Mouse (Mus musculus) fat pad, adult 2 months (tissue): ENCODE data around the gene Spc24.
"Not testable (repeated sequence)": the region's sequence is repeated elsewhere in the genome, so short reads cannot be mapped to it uniquely, and the experiment has no call there.

Experiments
- DNase-seq: peaks from one replicate; pipeline ENCODE4 v3.0.0-alpha.2; 2011; ENCODE audit warnings: low read depth, low spot score; ENCODE audit errors: extremely low read depth

The Spc24 gene

DNA sequence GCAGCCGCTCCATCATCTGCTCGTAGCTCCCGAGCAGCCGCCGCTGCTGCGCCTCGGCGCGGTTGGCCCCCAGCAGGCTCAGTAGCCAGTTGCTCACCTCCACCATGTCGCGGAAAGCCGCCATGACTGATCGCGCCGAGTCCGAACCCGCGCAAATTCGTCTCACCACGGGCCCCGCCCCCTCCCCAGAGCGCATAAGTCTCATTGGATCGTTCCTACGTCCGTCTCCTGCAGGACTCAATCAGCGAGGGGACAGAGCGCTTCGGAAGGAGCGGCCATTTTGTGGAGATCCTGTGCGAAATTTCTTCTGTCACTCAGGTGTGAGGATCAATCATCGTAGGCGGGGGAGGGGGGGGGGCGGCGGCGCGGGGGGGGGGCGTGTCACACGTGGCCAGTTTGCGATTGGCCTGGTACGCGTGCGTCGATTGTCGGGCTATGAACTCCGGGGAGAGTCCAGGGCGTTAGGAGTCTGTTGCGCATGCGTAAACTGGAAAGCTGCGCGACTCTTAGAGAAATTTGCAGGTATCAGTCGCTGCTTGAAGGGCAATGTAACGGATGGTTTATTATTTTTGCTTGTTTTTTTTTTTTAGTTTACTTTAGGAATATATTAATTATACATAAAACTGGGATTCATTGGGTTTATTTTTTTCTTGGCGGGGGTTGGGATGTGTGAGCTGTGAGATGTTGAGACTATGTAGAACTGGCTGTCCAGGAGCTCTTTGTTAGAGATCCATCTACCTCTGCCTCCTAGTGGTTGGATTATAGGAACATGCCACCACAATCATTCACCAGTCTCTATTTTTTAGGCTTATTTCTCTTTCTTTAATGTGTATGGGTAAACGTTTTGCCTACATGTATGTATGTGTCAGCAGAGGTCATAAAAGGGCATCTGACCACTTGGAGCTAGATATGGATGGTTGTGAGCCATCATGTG lies at the start of gene Spc24:
Gene Spc24, minus strand, starts transcription at position 149 of the 934 bp plus-strand sequence.
- peak; percentile 78 for DNase-seq

DNA sequence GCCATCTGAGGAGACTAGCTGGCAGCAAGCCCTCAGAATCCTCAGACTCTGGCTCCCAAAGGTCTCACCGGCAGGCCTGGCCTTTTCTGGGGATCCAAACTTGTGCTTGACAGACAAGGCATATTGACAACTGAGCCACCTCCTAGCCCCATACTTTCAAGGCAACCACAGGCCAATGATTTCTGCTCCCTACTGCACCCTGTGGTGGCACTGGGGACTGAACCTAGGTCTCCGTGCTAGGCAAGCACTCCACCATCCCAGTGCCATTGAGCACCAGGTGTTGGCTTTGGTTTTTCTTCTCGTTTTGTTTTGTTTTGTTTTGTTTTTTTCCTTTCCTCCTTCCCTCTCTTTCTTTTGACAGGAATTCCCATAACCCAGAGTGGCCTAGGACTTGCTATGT lies 48.5 kb upstream of the Spc24 start:
- no peak for DNase-seq

DNA sequence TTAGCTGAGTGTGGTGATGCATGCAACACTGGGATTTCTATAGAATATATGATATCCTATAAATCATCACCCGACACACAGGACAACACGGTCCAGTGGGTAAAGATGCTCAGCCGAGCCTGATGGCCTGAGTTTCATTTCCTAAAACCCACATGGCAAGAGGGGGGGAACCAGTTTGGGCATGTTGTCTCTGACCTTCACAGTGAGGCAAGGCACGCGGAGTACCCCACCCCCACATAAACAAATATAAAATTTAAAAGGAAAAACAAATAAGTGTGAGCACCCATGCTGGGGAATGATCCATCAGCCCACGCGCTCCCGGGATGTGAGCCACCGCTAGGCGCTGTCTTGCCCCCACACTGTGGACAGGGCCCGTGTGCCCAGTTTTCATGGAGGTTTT lies 46.9 kb upstream of the Spc24 start:
- DNase-seq: no peak

DNA sequence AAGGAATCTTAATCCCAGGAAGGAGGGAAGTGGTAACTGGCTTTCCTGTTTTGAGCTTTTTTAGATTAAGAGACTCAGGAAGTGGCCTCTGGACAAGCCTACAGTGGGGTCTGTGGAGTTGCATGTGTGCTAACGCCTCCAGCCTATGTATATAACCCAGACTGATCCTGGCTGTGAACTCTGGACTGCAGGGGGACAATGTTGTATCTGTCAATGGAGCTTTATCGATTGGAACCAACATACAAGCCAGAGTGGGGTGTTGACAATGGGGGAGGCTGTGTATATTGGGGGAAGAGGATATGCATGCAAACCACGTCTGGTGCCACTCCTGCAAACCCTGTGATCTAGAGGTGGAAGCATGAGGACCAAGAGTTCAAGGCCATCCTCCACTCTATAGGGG lies 46.3 kb upstream of the Spc24 start:
- DNase-seq: no peak

DNA sequence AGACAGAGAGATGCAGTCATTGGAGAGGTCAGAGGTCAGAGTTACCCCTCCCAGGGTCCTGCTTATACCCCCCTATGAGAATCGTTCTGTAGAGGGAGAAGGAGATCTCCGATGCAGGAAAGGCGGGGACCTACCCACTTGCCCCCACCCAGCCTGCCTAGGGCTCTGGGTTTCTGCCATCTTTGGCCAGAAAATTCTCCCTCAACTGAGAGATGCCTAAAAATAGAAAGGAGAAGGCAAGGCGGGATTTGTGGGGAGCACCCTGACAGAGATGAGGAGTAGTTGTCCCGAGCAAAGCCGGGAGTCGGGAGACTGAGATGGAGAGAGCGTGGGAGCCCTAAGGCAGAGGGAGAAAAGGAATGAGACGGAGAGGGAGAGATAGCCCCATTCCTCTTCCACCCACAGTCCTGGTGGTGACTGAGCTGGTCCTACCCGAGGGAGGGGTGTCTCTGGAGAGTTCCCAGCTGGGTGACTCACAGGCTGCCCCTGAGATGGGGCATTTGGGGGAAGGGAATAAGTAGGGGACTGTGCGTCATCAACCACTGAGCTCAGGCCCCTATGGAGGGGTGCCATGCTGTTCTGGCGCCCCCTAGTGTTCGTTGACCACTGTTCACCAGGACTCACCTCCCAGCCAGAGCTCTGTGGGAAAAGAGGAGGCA lies 44.0 kb upstream of the Spc24 start:
- DNase-seq: no peak

DNA sequence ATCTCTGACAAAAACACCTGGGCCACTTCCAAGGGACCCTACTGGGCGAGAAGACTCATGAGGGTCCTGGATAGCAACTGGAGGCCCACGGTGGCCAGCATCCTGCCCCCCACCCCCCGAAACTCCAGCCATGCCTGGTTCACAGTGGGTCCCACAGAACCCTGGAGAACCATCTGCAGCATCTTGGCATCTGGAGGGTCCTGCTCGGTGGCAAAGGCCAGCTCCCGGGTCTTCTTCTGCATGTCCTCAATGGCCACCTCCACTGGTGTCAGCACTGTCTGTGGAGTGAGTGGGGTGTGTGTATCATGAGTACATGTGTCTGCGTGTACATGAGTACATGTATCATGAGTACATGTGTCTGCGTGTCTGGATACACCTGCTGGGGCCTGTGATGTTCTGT lies 41.5 kb upstream of the Spc24 start:
- DNase-seq: no peak

DNA sequence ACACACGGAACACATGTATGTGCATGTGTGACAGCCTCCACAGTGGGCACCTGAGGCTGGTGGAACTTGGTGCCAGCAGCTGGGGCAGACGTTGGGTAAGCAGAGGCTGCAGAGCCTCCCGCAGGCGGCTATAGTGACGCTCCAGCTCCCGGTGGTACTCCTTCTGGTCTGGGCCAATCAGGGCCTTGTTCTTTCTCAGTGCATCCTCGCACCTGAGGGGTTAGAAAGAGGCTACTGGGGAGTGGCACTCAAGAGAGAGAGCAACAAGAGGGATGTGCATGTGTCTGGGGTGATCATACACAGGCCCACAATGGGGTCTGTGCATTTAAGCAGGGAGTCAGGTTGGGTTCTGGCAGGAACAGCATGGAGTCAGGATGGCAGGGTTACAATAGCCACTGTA lies 41.0 kb upstream of the Spc24 start:
- DNase-seq: no peak

DNA sequence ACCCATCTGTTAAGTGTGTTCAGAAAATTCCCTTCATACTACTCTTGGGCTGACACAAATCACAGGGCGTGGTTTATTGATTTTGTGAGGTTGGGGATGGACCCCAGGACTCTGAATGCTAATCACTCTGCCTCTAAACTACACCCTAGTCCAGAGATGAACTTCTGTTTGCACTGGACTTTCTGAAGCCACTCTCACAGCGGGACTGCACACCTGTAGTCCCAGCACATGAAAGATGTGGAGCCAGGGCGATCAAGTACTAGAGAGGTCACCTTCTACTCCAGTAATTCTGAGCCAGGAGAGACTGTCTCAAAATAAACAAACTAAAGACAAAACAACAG lies 38.9 kb upstream of the Spc24 start:
- no peak for DNase-seq

DNA sequence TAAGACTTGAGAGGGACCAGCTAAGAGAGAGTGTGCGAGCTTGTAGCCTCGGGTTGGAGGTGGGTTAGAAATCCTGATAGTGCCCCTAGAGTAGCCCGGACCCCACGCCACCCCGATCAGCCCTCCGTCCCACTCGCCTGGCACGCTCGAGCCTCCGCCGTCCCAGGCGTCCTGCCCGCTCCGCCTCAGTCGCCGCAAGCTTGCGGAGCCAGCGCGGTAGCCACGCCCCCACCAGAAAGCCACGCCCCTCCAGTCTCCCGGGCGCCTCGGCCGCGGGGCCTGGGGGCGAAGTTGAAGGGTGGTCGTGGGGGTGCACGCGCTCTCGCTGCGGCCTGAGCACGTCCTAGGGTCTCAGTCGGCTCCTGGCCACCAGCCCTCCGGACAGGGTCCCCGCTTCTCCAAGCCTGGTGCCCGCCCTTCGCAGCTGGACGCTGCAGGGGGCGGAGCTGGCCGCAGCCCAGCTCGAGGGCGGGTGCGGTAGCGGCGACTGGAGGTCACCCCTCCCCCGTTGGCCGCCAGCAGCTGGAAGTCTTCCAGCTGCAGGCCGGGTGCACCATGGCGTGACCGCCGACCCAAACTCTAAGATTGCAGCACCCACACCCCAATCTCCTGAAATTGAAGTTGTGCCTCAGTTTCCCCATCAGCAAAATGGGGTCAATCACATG lies 38.4 kb upstream of the Spc24 start, which contains the start of gene Kank2:
Gene Kank2, minus strand, starts transcription at position 400 of the 665 bp plus-strand sequence.
- DNase-seq: no peak

DNA sequence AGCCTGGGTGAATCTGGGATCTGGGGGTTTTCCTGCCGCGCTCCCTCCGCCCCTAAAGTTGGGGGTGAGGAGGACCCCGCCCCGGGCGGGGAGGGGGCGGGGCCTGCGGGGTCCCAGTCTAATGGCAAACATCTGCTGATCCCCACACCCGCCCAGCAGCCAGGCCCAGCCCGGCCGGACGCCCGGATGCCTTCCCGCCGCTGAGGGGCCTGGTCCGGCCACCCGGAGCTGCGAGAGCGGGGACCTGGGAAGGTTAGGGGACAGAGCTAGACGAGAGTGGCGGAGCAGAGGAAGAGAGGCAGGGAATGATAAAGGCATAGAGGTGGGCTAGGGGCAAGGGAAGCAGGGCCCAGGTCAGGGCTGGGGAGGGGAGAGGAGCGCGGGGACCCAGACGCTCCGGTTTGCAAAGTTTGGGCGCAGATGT lies 37.8 kb upstream of the Spc24 start:
- DNase-seq: no peak

DNA sequence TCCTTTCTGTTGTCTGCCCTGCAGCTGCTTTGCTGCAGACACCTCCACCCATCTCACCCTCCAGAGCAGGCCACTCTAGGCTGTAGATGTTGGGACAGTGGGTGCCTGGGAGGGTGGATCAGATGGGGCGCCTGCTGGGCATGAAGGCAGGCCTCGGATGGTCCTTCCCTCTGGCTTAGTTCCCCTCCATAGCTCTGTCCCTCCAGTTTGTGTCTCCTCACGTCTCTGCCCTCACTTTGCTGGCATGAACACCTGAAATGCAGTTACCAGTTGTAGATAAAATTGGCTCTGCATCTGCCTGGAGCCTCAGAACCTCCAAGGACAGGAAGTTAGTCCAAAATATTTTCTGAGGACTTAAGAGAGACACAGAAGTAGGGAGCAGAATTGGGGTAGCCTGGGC lies 36.8 kb upstream of the Spc24 start:
- no peak for DNase-seq

DNA sequence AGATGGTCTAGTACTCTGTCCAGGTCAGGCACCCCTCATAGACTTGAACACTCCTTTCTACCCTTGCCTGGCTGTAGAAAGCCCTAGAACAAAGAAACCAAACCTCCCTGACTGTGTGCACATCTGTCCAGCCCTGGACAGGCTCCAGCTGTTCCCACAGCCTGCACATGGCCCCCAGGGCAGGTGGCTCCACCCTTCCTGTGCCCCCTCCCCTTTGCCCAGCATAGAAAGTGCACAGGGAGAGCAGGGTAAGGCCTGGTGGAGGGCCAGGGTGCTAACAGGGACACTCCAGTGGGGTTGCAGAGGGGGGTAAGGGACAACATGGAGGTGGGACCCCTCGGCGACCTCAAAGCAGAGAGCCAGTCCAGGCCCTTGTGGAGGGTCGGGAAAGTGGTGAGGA lies 36.2 kb upstream of the Spc24 start:
- DNase-seq: no peak

DNA sequence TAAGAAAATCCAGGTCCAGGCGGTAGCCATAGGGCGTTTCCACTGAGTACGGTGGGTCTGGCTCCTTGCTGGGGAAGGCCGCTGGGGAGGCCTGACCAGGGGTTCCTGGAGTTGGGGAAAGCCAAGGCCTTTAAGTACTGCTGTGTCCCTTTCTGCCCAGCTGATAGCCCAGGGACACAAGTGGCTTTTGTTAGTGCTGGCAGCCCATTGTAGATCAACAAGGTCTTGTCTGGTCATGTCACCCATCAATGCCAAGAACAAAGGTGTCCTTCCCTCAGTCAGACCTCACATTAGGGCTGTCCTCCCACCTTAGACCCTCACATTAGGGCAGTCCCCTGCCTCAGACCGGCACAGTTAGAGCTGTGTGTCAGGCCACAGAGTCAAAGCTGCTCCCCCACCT lies 35.5 kb upstream of the Spc24 start:
- DNase-seq: peak; percentile 56

DNA sequence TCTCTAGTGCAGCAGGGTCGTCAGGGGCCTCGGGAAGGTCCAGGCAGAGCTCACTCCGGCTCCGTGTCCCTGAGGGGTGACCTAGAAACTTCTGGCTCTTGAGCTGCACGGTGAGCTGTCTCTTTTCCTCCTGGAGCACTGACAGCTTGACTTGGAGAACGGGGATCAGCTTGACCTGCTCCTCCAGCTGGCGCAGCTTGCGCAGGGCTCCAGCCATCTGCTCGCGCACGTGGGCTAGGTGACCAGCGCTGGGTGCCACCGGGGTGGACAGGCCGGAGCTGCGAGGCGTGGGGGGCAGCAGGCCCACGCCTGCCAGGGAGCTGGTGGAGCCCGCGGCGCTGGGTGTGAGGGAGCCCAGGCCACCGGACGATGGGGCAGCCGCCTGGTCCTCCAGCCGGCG lies 34.8 kb upstream of the Spc24 start:
- no peak for DNase-seq

DNA sequence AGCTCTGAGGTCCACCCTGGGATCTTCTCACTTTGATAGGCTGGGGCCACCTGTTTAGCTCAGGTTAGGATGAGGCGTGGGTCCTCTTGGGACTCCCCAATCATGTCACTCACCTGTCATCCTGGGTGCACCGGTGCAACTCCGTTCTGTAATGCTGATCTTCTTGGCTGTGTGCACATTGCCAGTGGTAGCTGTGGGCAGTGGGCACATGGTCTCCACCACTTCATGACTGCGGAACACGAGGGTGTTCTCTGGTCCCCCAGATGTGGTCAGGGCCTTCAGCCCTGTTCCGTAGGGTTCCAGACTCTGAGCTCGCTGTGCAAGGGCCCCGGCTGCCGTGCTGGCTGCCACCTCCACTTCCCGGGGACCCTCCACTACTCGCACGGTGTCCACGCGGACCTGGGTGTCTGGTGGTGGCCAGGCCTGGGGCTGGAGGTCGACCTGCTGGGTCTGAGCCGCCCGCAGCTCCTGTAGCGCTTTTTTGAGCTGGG lies 34.3 kb upstream of the Spc24 start:
- DNase-seq: no peak

DNA sequence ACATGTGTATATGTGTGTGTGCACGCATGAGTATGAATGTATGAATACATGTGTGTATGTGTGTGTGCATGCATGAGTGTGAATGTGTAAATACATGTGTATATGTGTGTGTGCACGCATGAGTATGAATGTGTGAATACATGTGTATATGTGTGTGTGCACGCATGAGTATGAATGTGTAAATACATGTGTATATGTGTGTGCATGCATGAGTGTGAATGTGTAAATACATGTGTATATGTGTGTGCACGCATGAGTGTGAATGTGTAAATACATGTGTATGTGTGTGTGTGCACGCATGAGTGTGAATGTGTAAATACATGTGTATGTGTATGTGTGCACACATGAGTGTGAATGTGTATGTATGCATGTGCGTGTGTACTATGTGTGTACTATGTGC lies 33.4 kb upstream of the Spc24 start:
- not testable (repeated sequence) for DNase-seq

DNA sequence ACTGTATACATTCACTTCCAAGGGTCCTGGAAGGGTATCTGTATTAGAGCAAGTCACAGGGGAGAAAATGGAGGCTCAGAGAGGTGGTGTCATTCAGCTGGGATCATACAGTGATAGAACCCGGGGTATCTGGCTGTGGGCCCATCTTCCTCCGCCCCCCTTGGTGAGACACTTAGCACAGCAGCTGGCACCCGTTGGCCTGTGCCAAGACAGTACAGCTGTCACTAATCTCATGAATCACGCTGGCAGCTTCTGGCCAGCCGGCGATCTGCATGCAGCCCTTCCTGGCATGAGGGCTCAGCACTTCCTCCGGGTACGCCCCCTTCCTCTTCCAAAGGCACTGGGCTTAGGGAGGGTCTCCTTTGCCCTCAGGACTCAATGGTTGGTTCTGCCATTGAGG lies 32.5 kb upstream of the Spc24 start:
- no peak for DNase-seq

DNA sequence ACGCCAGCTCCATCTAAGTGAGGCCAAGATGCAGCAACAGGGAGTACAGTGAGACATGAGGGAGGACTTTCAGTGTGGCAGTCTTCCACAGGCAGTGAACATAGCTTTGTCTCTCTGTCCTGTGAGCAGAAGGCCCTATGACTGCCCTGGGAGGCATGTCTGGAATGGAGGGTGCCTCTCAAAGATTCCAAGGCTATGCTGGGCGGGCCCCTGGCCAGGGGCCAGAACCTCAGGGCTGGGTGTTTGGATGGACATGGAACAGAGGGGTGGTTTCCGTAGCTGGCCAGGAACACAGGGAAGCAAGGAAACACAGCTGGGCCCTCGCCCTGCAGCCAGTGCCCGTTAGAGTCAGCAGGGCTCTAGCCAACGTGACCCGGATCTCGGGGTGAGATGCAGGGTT lies 31.8 kb upstream of the Spc24 start:
- DNase-seq: no peak

DNA sequence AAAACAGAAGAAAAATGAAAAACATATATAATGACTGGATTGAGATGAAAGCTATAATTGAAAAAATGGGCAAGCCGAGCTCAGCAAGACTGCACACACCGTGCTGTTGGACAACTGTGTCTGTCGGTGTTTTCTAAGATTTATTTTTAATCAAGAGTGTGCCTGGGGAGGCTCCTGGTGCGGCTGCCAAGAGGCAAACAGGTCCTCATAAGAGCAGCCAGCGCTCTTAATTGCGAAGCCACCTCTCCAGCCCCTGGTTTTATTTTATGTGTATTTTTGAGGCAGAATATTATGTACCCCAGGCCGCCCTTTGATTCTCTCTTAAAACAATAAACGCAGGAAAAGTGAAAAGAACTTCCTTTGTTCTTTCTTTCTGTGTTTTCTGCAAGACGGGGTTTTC lies 28.1 kb upstream of the Spc24 start:
- DNase-seq: no peak

DNA sequence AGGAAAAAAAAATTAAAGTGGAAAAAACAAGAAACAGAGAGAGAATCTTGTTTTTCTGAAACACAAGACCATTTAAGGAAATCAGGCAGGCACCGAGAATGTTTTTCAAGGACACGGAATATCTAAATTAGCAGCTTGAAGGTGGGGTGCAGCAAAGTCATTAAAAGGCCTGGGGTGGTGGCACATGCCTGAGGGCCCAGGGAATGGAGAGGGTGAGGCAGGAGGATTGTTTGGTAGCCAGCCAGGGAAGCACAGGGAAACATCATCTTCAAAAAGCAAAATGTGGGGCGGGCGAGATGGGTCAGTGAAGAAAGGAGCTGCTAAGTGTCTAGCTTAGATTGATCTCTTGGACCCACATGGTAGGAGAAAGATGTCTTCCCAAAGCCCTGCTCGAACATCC lies 27.6 kb upstream of the Spc24 start:
- DNase-seq: no peak

DNA sequence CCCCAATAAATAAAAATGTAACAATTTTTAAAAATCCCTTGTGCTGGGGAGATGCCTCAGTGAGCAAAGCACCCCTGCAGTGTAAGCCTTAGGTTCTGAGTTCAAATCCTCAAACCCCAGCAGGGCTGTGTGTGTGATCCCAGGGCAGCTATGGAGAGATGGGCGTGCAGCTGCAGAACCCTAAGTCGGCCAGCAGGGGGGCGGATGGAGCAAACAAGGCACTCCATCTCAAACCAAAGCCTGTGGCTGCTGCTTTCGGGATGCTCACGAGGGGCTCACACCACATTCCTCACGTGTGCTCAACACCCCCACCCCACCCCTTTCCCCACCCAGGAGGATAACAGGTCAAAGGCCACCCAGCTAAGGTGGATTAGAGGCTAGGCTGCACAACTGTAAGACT lies 26.8 kb upstream of the Spc24 start:
- no peak for DNase-seq

DNA sequence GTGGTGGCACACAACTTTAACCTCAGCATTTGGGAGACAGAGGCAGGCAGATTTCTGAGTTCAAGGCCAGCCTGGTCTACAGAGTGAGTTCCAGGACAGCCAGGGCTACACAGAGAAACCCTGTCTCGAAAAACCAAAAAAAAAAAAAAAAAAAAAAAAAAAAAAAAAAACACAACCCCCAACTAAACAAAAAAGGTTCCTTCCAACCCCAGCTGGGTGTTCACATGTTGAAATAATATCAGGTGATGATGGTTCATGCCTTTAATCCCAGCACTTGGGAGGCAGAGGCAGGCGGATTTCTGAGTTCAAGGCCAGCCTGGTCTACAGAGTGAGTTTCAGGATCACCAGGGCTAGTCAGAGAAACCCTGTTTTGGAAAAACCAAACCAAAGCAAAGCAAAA lies 26.2 kb upstream of the Spc24 start:
- DNase-seq: not testable (repeated sequence)
